ENCODE assay signal across 17 mouse cellular contexts in the genomic region with DNA sequence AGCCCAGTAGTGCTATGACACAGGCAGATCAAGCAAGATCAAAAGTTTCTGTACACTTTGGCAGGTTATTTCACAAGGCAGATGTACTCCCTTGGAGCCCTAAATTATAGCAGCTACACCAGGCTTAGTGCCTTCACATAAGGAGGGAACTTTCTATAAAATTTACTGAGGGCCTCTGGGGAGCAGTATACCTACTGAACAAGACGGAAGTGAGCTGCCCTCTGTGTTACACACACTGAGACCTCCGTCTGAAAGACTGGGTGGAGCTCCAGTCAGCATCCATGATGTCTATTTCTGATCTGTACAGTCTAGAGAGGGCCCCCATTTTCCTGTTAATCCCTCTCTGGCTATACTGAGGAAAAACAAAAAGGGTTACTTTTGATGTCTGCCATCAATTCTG.
DNase-seq lines count a peak whose midpoint lies in the region; ATAC-seq lines count a peak whose summit lies in the region.
"Had no signal": no experiment of that assay in that cellular context is flagged by ENCODE, and none has a peak within 500 bp of the region (broad histone marks: within the 10 kb centered on the region; RNA-seq: fewer than 3 reads in every experiment).

No protein-coding gene starts in this region.

- no peaks in the 10 kb centered on the region for H3K9me3 ChIP-seq in kidney, embryonic 15.5 days (replicated peaks)
- no peaks in the 10 kb centered on the region for H3K9me3 ChIP-seq in embryonic facial prominence, embryonic 12.5 days
- no peaks in the 10 kb centered on the region for H3K9me3 ChIP-seq in limb, embryonic 11.5 days (ENCODE audit: control insufficient read depth, low read length)
- no peaks in the 10 kb centered on the region for H3K9me3 ChIP-seq in neural tube, embryonic 14.5 days (ENCODE audit: control insufficient read depth, low read length)
- H3K9me3 ChIP-seq: embryonic facial prominence, embryonic 15.5 days; forebrain, embryonic 10.5 days; liver, embryonic 13.5 days; midbrain, embryonic 15.5 days had no signal

- peaks cover 61% of the 10 kb centered on the region for H3K4me1 ChIP-seq in kidney, embryonic 15.5 days
- peaks cover 40% of the 10 kb centered on the region for H3K4me1 ChIP-seq in embryonic facial prominence, embryonic 12.5 days
- H3K4me1 ChIP-seq in limb, embryonic 11.5 days (ENCODE audit: control insufficient read depth, insufficient read depth, low read length): peaks cover 57% of the 10 kb centered on the region
- peaks cover 52% of the 10 kb centered on the region for H3K4me1 ChIP-seq in neural tube, embryonic 14.5 days (ENCODE audit: control insufficient read depth, insufficient read depth, low read length)

- H3K27ac ChIP-seq in kidney, embryonic 15.5 days: 0 out of 2 replicates have a peak overlapping the region, but pooled peaks have one; percentile 9
- H3K27ac ChIP-seq in embryonic facial prominence, embryonic 12.5 days: 0 out of 2 replicates have a peak overlapping the region, but pooled peaks have one; percentile 1
- H3K27ac ChIP-seq in limb, embryonic 11.5 days (replicated peaks; ENCODE audit: low read depth, low read length): peak overlapping the region; percentile 10; the same call in 1 of the 2 replicates
- peak overlapping the region; percentile 11; the same call in 1 of the 2 replicates for H3K27ac ChIP-seq in neural tube, embryonic 14.5 days (ENCODE audit: low read depth, low read length)
- H3K27ac ChIP-seq: forebrain, embryonic 10.5 days; liver, embryonic 13.5 days; midbrain, embryonic 15.5 days; stomach, postnatal 0 days had no signal

- no peak for DNase-seq in kidney, postnatal 36 days
- no peak for DNase-seq in limb, embryonic 11.5 days (ENCODE audit: low spot score)
- DNase-seq in cerebellum, postnatal 4 days (ENCODE audit: low spot score in 2 of 2): no peak
- DNase-seq in left cerebral cortex, adult 9 months (ENCODE audit: low spot score in 2 of 2): no peak
- DNase-seq: adrenal gland, adult 2 months; cerebellum, postnatal 10 days; gastrocnemius, postnatal 25 days; kidney, postnatal 10 days; liver, embryonic 13.5 days had no signal

- H3K9ac ChIP-seq in kidney, embryonic 15.5 days: no peak overlapping the region
- no peak overlapping the region for H3K9ac ChIP-seq in embryonic facial prominence, embryonic 12.5 days
- H3K9ac ChIP-seq in limb, embryonic 11.5 days (ENCODE audit: low read length): no peak overlapping the region
- no peak overlapping the region; the same call in 1 of the 2 replicates for H3K9ac ChIP-seq in neural tube, embryonic 14.5 days (replicated peaks; ENCODE audit: low read depth, low read length)
- H3K9ac ChIP-seq: embryonic facial prominence, embryonic 15.5 days; liver, embryonic 13.5 days; midbrain, embryonic 15.5 days had no signal

- H3K4me3 ChIP-seq in kidney, embryonic 15.5 days (replicated peaks): no peak overlapping the region
- H3K4me3 ChIP-seq in embryonic facial prominence, embryonic 12.5 days: no peak overlapping the region
- H3K4me3 ChIP-seq in limb, embryonic 11.5 days (ENCODE audit: low read depth, low read length): no peak overlapping the region
- no peak overlapping the region for H3K4me3 ChIP-seq in neural tube, embryonic 14.5 days (ENCODE audit: low read depth, low read length)
- H3K4me3 ChIP-seq: embryonic facial prominence, embryonic 15.5 days; forebrain, embryonic 10.5 days; liver, embryonic 13.5 days; midbrain, embryonic 15.5 days had no signal

- H3K27me3 ChIP-seq in kidney, embryonic 15.5 days: no peaks in the 10 kb centered on the region
- H3K27me3 ChIP-seq in embryonic facial prominence, embryonic 12.5 days: no peaks in the 10 kb centered on the region
- no peaks in the 10 kb centered on the region for H3K27me3 ChIP-seq in limb, embryonic 11.5 days (ENCODE audit: control insufficient read depth, insufficient read depth, low read length)
- H3K27me3 ChIP-seq in neural tube, embryonic 14.5 days (ENCODE audit: control insufficient read depth, insufficient read depth, low read length): no peaks in the 10 kb centered on the region
- H3K27me3 ChIP-seq: liver, embryonic 13.5 days; midbrain, embryonic 15.5 days had no signal

- 0 out of 2 replicates have a peak, but pooled peaks have one; percentile 43 for ATAC-seq in kidney, embryonic 15.5 days (replicated peaks; ENCODE audit: low FRiP score)
- ATAC-seq in embryonic facial prominence, embryonic 12.5 days (ENCODE audit: insufficient number of reproducible peaks, insufficient read depth, low FRiP score, low TSS enrichment): no peak
- ATAC-seq in limb, embryonic 11.5 days (ENCODE audit: insufficient number of reproducible peaks, low FRiP score, low TSS enrichment, low read depth): peak; percentile 69; the same call in 1 of the 2 replicates
- ATAC-seq in neural tube, embryonic 14.5 days (ENCODE audit: low read depth): 0 out of 2 replicates have a peak, but pooled peaks have one; percentile 16
- ATAC-seq: CD4-positive, CD25-positive, alpha-beta regulatory T cell, adult 4 months; midbrain, embryonic 15.5 days had no signal

- H3K36me3 ChIP-seq in kidney, embryonic 15.5 days: no peaks in the 10 kb centered on the region
- no peaks in the 10 kb centered on the region for H3K36me3 ChIP-seq in embryonic facial prominence, embryonic 12.5 days
- no peaks in the 10 kb centered on the region for H3K36me3 ChIP-seq in limb, embryonic 11.5 days (ENCODE audit: control insufficient read depth, insufficient read depth, low read length)
- H3K36me3 ChIP-seq in neural tube, embryonic 14.5 days (ENCODE audit: control insufficient read depth, insufficient read depth, low read length): no peaks in the 10 kb centered on the region
- H3K36me3 ChIP-seq: embryonic facial prominence, embryonic 15.5 days; forebrain, embryonic 10.5 days; liver, embryonic 13.5 days; midbrain, embryonic 15.5 days had no signal

- 14% methylated on average over 2 of the region's 2 CpGs for WGBS in kidney, embryonic 15.5 days
- WGBS in embryonic facial prominence, embryonic 12.5 days: 18% methylated on average over 2 of the region's 2 CpGs
- 1% methylated on average over 2 of the region's 2 CpGs for WGBS in limb, embryonic 11.5 days
- WGBS in neural tube, embryonic 14.5 days: 13% methylated on average over 2 of the region's 2 CpGs

- H3K4me2 ChIP-seq in kidney, embryonic 15.5 days: no peak overlapping the region
- no peak overlapping the region for H3K4me2 ChIP-seq in embryonic facial prominence, embryonic 12.5 days (replicated peaks)
- H3K4me2 ChIP-seq in limb, embryonic 11.5 days (ENCODE audit: low read depth, severe bottlenecking): no peak overlapping the region; the same call in 1 of the 2 replicates
- no peak overlapping the region for H3K4me2 ChIP-seq in neural tube, embryonic 14.5 days (ENCODE audit: low read depth, low read length)
- H3K4me2 ChIP-seq: embryonic facial prominence, embryonic 15.5 days; liver, embryonic 13.5 days; midbrain, embryonic 15.5 days had no signal
